7 mouse cellular contexts compared by ENCODE assay signal in genomic region chr2:119547522-119548370, GRCm38 (mm10). TPM values are rescaled to one million over a fixed set of nuclear protein-coding genes. Genes with fewer than 3 reads are reported as not detected.
DNase-seq lines count a peak whose midpoint lies in the region; ATAC-seq lines count a peak whose summit lies in the region.

Gene Exd1, minus strand, starts transcription at chr2:119547627.
Gene Chp1, plus strand, starts transcription at chr2:119547697.

- no peaks in the 10 kb centered on the region for H3K4me1 ChIP-seq in embryonic facial prominence, embryonic 11.5 days (ENCODE audit: control insufficient read depth, insufficient read depth, low read length)
- H3K4me1 ChIP-seq in limb, embryonic 10.5 days, result peaks cover 17% of the 10 kb centered on the region
- peaks cover 23% of the 10 kb centered on the region for H3K4me1 ChIP-seq in midbrain, embryonic 13.5 days (replicated peaks)

- no peaks in the 10 kb centered on the region for H3K36me3 ChIP-seq in embryonic facial prominence, embryonic 11.5 days (replicated peaks; ENCODE audit: control insufficient read depth, insufficient read depth, low read depth, low read length)
- 0 out of 2 replicates have a peak, but pooled peaks cover 4% of the 10 kb centered on the region for H3K36me3 ChIP-seq in limb, embryonic 10.5 days
- peaks cover 3% of the 10 kb centered on the region for H3K36me3 ChIP-seq in midbrain, embryonic 13.5 days

- peak within 1 kb of the TSS; percentile 74 for H3K4me3 ChIP-seq in embryonic facial prominence, embryonic 11.5 days (ENCODE audit: low read depth, low read length)
- peak within 1 kb of the TSS; percentile 78 for H3K4me3 ChIP-seq in limb, embryonic 10.5 days
- peak within 1 kb of the TSS; percentile 81 for H3K4me3 ChIP-seq in midbrain, embryonic 13.5 days (replicated peaks)

- under 1% methylated on average over 57 of the region's 57 CpGs for WGBS in embryonic facial prominence, embryonic 11.5 days
- under 1% methylated on average over 57 of the region's 57 CpGs for WGBS in limb, embryonic 10.5 days
- under 1% methylated on average over 57 of the region's 57 CpGs for WGBS in midbrain, embryonic 13.5 days

- ATAC-seq in embryonic facial prominence, embryonic 11.5 days (replicated peaks; ENCODE audit: insufficient number of reproducible peaks, low FRiP score, low TSS enrichment, low read depth), result peak; percentile 96
- ATAC-seq in granulocyte monocyte progenitor cell, adult 5-6 weeks (replicated peaks; ENCODE audit: poor library complexity, severe bottlenecking), result peak; percentile 92
- ATAC-seq in midbrain, embryonic 13.5 days, result peak; percentile 98

- no peaks in the 10 kb centered on the region for H3K27me3 ChIP-seq in embryonic facial prominence, embryonic 11.5 days (ENCODE audit: control insufficient read depth, insufficient read depth, low read length)
- H3K27me3 ChIP-seq in limb, embryonic 10.5 days (ENCODE audit: low read depth, poor library complexity, severe bottlenecking), result no peaks in the 10 kb centered on the region
- H3K27me3 ChIP-seq in midbrain, embryonic 13.5 days, result no peaks in the 10 kb centered on the region

- peak within 1 kb of the TSS; percentile 82 for H3K9ac ChIP-seq in embryonic facial prominence, embryonic 11.5 days (replicated peaks; ENCODE audit: low read length)
- peak within 1 kb of the TSS; percentile 84 for H3K9ac ChIP-seq in midbrain, embryonic 13.5 days (replicated peaks)

- peak within 1 kb of the TSS; percentile 72 for H3K4me2 ChIP-seq in embryonic facial prominence, embryonic 11.5 days (ENCODE audit: low read depth, low read length)
- H3K4me2 ChIP-seq in midbrain, embryonic 13.5 days (replicated peaks), result peak within 1 kb of the TSS; percentile 74

- H3K27ac ChIP-seq in embryonic facial prominence, embryonic 11.5 days (replicated peaks; ENCODE audit: low read depth, low read length), result peak within 1 kb of the TSS; percentile 56
- H3K27ac ChIP-seq in limb, embryonic 10.5 days, result peak within 1 kb of the TSS; percentile 85
- H3K27ac ChIP-seq in midbrain, embryonic 13.5 days, result peak within 1 kb of the TSS; percentile 83

- DNase-seq in adrenal gland, postnatal 14 days, result peak; percentile 100
- peak; percentile 99 for DNase-seq in embryonic facial prominence, embryonic 11.5 days (ENCODE audit: low spot score)
- DNase-seq in kidney, adult 11 months, result peak; percentile 99
- peak; percentile 98 for DNase-seq in limb, embryonic 10.5 days (ENCODE audit: low spot score)
- DNase-seq in spleen, adult 12 weeks (ENCODE audit: low spot score), result peak; percentile 96

- no peaks in the 10 kb centered on the region for H3K9me3 ChIP-seq in embryonic facial prominence, embryonic 11.5 days (replicated peaks; ENCODE audit: control insufficient read depth, low read length)
- no peaks in the 10 kb centered on the region for H3K9me3 ChIP-seq in limb, embryonic 10.5 days (replicated peaks)
- no peaks in the 10 kb centered on the region for H3K9me3 ChIP-seq in midbrain, embryonic 13.5 days

RNA-seq across cellular contexts. Expression of gene Exd1, which starts in this region (rescaled TPM):
- total RNA-seq in adrenal gland, postnatal 14 days (2021), result 0.98 and 1.4 TPM in 2 replicates
- 0.40 and 0.48 TPM in 2 replicates for polyA plus RNA-seq in embryonic facial prominence, embryonic 11.5 days (2014; fragmentation: Nextera tagmentation; extraction: Ambion mirVana)
- 0.13 TPM in 1 of 2 replicates, not detected in the other for total RNA-seq in granulocyte monocyte progenitor cell, adult 5-6 weeks (2014; fragmentation: Nextera tagmentation)
- total RNA-seq in granulocyte monocyte progenitor cell, adult 5-6 weeks (2017), result 0.31 TPM in 1 of 2 replicates, not detected in the other
- 0.44 and 0.67 TPM in 2 replicates for polyA plus RNA-seq in limb, embryonic 10.5 days (2016; fragmentation: Nextera tagmentation; extraction: Ambion mirVana)
- 0.42 and 0.44 TPM in 2 replicates for polyA plus RNA-seq in midbrain, embryonic 13.5 days (2015; fragmentation: Nextera tagmentation; extraction: Ambion mirVana)

RNA-seq across cellular contexts. Expression of gene Chp1, which starts in this region (rescaled TPM):
- 237 and 265 TPM in 2 replicates for total RNA-seq in adrenal gland, postnatal 14 days (2021)
- 73.6 and 74.4 TPM in 2 replicates for polyA plus RNA-seq in embryonic facial prominence, embryonic 11.5 days (2014; fragmentation: Nextera tagmentation; extraction: Ambion mirVana)
- total RNA-seq in granulocyte monocyte progenitor cell, adult 5-6 weeks (2014; fragmentation: Nextera tagmentation), result 53.9 and 55.8 TPM in 2 replicates
- total RNA-seq in granulocyte monocyte progenitor cell, adult 5-6 weeks (2017), result 46.9 and 53.5 TPM in 2 replicates
- polyA plus RNA-seq in limb, embryonic 10.5 days (2016; fragmentation: Nextera tagmentation; extraction: Ambion mirVana), result 46.9 and 57.3 TPM in 2 replicates
- 61.2 and 63.4 TPM in 2 replicates for polyA plus RNA-seq in midbrain, embryonic 13.5 days (2015; fragmentation: Nextera tagmentation; extraction: Ambion mirVana)

Comparison
In these comparisons a context has a peak if more than half of its experiments do, and no peak if none do; other contexts are left out.
1. Peak in every context shown above with its lines: DNase-seq, ATAC-seq, H3K4me3 ChIP-seq and H3K27ac ChIP-seq.